Mouse (Mus musculus) fat pad, adult 2 months (tissue): ENCODE data around the gene Hoxc6.

Experiments
- DNase-seq: peaks from one replicate; pipeline ENCODE4 v3.0.0-alpha.2; 2011; ENCODE audit warnings: low read depth, low spot score; ENCODE audit errors: extremely low read depth

Hoxc6 gene

DNA sequence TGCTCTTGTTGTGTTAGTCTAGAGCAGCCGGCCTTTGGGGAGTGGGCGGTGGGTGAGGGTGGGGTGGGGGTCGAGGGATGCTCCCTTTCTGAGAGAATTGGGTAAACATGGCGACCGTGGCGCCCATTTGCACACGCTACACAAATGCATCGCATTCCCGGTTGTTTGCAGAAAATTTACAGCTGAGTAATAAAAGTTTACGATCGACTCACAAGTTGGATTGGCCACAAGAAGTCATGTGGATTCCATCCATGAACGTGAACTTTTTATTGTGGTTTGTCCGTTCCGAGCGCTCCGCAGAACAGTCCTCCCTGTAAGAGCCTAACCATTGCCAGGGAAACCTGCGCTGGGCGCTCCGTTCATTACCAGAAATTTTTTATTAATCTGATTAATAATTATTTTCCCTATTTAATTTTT, at the start of gene Hoxc6:
Gene Hoxc6, plus strand, starts transcription at position 319 of the 417 bp plus-strand sequence.
- DNase-seq = no peak

DNA sequence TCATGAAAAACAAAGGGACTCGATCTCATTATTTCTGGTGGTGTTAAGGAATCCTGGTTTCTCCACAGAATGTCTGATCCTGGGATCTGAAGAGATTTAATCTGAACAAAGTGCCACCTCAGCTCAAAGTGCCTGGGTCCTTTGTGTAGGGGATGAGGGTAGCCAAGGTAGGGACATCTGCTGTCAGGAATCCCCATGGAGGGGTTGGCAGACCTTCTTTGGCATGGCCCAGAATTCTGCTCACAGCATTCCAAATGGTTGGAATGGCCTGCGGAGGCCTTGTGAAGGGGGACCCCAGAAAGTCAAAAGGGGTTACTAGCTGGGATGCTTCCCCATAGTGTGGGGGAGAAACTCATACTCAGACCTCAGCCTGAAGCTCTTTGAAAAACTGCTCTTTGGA, 49.2 kb upstream of the Hoxc6 start:
- DNase-seq = no peak

DNA sequence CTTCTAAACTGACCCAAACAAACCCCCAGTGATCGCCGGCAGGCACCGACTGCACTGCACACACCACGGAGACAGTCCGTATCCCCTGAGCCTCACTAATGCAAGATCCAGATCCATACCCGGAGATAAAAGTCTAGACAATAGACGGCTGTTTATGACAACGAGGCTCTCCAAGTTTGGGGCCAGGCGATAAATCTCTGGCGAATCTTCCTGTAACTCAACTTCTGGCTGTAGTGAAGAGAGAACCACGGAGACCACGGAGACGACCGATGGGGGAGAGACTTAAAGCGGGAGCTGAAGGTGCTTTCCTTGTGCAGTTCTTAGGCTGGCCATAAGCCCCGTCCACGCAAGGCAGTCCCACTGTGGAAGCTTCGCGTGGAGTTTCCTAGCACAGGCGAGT, 48.4 kb upstream of the Hoxc6 start:
- no peak for DNase-seq

DNA sequence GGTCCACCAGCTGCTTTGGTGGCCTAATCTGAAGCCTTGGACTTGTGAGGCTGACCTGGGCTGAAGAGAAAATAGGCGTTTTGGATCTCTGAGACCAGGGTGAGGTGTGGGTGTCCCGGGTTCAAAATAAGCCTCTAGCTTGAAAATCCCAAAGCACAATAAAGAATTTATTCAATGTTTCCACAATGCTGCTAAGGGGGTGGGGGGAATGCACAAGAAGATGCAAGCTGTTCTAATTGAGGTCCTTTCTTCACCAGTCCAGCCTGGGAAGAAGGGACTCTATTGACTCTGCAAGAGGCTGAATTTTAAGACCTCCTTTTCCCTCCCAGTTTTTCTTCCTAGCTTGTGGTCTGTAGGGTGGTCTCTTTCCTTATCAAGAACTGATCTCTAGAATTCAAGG, 47.2 kb upstream of the Hoxc6 start:
- DNase-seq = no peak

DNA sequence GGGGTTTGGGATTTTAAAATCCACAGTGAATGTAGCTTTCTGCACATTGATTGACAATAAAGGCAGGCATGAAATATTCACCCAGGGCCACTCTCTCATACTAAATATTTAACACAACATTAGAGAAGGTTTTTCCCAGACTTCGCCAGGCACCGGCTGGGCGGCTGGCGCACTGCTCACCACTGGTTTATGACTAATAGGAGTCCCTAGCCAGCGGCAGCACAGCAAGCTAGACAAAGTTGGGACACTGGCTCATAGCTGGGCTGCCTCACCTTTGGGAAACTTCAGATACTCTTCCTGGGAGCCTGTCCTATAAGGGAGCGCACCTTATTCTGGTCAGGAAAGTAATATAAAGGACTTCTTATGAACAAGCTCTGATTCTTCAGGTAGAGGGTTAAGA, 44.5 kb upstream of the Hoxc6 start:
- DNase-seq = no peak

DNA sequence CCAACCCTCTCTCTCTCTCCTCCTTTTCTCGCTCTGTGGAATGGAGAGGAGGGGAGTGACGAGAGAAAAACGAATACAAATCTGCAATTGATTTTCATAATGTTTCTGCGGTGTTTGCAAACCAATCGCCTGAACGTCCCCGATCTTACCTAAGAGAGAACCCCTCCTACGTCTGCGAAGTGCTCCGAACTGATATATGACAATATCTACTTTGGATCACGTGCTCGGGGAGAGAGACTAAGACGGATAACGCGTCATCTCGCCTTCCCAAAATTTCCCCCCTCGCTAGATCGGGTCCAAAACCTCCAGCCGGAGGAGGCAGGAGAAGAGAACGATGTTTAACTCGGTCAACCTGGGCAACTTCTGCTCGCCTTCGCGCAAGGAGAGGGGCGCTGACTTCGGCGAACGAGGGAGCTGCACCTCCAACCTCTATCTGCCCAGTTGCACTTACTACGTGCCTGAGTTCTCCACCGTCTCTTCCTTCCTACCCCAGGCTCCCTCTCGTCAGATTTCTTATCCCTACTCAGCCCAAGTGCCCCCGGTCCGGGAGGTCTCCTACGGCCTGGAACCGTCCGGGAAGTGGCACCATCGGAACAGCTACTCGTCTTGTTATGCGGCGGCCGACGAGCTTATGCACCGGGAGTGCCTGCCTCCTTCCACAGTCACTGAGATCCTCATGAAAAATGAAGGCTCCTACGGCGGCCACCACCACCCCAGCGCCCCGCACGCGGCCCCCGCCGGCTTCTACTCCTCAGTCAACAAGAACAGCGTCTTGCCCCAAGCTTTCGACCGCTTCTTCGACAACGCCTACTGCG, 43.7 kb upstream of the Hoxc6 start, which contains the start of gene Hoxc11:
Gene Hoxc11, plus strand, starts transcription at position 236 of the 815 bp plus-strand sequence.
- DNase-seq = no peak

DNA sequence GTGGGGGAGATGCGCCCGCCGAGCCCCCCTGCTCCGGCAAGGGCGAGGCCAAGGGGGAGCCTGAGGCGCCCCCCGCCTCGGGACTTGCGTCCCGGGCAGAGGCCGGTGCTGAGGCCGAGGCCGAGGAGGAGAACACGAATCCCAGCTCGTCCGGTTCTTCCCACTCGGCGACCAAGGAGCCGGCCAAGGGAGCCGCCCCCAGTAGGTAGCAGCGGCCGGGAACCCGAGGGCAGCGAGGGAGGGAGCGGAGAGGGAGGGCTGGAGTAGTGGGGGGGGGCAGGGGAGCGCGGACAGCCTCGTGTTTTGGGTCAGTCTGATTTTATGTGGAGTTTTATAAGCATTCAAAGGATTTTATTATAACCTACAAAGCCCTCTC, 43.1 kb upstream of the Hoxc6 start:
- DNase-seq = no peak

DNA sequence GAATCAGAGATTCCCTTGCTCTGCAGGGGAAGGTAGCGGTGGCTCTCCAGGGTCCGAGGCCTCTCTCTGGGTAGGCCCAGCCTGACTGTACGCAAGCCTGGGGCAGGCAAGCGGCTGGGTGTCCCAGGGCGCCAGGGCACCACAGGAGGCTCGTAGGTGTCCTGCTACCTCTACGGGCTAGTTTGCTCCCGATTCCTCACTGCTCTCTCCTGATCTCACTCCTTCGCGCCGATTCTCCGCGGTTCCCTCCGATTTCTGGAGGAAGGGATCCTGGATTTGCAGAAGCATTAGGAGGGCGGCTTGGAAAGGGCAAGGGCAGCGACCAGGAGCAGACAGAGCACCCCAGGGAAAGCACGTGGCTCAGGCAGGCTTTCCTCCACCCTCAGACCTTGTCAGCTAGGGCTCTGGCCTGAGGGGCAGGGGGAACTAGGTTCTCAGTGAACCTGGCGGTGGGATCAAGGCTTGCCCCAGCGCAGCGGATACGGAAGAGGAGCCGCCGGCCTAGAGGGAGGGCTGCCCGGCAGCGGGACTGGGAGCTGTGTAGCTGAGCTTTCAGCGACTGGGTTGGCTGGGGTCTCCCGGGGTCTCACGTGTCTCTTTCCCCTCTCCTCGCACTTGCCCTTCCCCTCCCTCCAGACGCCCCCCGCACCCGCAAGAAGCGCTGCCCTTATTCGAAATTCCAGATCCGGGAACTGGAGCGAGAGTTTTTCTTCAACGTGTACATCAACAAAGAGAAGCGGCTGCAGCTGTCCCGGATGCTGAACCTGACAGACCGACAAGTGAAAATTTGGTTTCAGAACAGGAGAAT, 42.0 kb upstream of the Hoxc6 start:
- no peak for DNase-seq

DNA sequence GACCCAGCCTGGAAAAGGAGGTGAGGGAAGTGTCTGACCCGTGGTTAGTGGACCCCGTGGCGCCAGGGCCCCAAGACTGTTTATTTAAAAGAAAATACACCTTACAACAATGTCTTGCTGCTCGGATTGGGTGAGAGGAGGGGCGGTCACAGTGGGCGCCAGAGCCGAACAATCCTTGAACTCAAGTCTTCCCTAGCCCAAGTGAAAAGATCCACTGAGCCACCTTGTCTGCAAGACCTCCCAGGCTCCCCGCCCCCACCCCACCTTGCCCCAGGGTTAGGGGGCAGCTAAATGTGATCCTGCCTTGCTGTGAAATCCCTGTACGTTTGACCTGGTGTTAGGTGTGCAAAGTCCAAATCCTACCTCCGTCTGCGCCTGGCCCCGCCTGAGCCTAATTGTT, 41.2 kb upstream of the Hoxc6 start:
- no peak for DNase-seq

DNA sequence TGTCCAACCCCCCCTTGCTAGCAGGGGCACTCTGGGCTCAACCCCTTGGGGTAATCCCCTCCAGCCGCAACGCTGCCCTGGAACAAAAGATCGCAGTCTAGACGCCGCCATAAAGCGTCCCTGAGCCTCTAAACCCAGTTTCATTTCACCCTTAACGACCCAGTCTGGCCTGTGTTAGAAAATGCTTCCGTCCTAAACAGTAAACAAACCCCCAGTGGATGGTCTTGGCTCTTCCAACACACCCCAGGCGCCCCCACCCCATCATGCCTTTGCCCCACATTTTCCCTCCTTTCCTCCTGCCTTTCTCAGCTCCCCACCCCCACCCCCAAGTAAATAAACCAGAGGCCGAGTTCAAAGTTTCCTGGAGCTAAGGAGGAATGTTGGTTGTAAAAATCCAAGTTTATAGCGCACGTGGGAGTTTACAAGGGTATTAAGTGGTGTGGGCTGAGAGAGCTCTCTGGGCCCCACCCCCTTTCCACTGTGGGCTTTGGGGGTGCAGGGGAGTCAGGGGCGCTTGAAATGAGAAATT, 38.3 kb upstream of the Hoxc6 start:
- no peak for DNase-seq

DNA sequence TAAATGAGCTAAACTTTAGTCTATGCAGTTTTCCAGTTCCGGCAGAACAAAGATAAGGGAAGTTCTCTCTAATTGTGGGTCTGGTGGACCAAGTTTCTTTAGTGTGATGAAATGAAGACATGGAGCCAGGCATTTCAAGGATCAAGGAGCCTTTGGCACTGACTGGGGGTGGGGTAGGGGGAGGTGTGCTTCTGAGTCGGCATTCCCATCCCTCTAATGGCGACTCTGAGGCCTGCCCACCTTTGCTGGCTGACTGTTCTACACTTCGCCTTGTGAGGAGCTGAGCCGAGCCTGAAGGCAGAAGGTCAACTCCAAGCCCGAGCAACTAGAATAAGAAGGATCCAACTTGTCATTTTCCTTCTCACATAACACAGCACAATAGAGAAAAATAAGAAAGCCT, 36.3 kb upstream of the Hoxc6 start:
- DNase-seq = no peak

DNA sequence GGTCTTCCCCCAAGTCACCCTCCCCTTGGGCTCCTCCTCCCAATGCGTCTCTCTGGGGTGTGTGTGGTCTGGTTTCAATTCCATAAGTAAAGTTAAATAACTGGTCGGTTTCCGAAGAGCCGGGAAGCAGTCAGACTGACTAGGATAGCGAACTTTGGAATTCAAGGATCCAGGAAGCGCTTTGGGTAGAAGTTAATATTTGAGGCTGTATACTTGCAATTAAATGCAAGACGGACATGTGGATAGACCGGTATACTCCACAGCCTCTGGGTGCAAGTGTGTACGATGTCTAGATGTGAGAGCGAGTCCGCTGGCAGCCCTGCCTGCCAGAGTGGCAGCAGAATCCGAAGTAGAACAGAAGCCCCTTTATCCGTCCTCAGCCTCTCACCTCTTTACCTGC, 35.6 kb upstream of the Hoxc6 start:
- no peak for DNase-seq

DNA sequence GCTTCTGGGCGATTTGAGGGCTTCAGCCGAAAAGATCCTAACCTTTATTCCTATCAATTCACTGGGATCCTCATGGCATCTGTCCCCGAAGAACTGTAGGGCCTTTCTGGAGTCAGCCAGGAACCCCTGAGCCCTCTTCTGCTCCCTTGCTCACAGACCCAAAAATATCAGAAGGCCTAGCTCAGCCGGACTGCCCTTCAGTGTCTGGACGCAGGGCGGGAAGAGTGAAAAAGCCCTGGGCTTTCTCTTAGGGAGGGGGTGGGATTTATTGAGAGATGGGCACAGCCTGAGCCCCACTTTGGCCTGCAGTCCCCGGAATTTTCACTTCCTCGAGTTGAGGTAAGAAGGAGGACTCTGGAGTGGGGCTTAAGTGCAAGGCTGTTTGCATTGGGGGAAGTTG, 34.8 kb upstream of the Hoxc6 start:
- DNase-seq = no peak

DNA sequence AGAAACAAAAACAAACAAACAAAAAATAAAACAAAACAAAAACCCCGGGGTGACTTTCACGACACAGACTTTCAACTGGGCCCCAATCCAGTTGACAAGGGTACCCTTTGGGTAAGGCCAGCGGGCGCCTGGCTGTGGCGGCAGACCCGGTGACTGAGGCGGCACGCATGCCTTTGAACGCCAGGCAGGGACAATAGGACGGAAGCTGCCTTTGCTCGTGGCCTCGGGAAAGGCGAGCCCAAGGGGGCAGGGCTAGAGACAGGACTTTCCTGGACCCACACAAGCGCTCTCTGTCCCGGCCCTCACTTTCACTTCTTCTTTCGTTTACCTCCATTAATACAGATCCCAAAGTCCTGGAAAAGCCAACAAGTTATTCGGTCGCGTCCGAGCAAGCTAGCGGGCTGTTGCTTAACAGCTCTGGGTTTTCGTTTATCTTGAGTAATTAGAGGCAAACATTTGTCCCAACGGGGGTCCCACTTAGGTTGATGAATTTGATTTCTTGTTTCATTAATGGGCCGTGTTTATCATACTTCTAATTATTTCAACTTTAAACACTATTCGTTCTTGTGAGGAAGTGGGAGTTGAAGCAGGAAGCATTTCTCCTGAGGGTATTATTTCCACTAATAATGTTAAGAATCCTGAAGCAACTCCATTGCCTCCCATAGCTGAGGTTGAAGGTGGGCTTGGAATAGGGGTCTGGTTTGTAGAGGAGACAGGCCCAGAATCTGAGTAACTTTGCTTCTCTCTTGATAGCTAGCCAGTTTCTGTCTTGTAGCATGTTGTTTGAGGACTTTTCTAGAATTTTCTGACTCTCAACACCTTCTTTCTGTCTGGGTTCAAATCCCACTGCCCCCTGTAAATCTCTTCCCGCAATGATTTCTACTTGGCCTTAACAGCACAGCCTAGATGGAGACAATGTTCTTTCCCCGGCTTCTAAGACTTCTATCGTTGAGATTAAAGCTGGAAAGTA, 34.1 kb upstream of the Hoxc6 start:
- DNase-seq = no peak

DNA sequence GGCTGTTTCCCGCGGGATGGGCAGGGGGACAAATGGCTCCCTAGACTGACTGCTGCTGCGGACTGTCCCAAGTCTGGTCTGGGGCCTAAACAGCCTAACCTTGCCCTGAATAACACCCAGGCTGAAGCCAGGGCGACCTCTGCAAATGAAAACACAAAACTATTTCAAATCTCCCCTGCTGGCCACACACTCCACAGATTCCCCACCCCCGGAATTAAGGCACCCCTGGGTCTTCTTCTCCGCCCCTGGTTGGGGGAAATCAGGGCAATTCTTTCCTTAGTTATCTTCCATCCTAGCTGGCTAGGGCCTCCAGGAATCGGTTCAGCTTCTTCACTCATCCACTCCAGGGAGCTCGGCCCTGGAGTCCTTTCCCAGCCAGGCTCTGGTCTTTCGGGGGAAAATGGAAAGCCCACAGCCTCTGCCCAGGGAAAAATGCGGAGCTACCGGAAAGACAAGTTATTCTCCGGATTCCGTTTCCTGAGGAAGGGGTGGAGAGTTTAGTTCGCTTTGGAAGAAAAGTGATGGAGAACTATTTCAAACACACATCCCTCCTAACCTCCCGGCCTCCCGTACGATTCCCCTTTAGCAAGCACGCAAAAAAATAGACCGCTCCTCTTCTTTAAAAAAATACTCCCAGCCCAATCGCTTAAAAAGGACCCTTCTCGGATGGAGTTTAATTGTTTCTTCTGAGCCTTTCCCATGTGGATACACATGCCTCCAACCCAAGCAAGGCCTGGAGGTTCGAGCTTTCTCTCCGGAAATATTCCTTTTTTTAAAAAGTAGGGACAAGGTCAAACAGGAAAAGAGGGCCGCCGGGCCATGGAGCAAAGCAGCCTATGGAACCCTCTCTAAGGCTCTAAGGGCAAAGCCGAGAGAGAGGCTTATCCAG, 32.8 kb upstream of the Hoxc6 start:
- no peak for DNase-seq

DNA sequence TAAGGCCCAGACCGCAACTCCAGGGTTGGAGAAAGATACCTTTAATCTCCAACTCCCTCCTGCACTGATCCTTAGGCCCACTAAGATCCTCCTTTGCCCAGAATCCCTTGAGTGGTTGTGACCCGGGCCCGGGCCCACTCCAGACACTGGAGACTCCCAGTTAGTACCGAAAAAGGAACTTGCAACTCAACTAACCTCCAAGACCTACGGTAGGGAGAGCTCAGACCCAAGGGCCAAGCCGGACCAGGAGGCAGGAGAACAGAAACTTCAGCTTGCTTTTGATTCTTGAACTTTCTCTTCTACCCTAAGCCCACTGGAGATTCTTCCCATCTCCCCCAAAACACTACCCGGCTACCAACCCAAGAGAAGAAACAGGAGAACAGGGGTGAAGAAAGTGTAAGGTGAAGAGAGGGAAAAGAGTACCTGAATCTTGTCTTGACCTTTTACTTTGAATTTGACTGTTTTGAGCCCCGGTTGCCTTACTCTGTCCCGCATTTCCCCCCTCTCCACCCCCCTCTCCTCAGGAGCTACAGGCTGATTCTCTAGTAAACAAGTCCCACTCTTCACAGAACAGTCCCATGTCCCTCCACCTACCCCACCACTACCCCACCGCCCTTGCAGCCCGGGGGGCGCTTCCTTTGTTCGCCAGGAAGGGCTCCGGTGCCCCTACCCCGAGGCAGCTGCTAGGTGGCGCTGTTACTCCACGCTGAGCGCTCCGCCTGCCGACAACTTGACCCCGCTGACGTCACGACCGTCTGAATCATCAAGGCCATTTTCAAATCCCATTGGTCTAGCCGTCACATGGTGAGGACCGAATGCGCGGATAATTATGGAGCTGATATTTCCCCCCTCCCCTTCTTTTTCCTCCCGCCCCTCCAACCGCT, 31.9 kb upstream of the Hoxc6 start:
- DNase-seq = no peak

DNA sequence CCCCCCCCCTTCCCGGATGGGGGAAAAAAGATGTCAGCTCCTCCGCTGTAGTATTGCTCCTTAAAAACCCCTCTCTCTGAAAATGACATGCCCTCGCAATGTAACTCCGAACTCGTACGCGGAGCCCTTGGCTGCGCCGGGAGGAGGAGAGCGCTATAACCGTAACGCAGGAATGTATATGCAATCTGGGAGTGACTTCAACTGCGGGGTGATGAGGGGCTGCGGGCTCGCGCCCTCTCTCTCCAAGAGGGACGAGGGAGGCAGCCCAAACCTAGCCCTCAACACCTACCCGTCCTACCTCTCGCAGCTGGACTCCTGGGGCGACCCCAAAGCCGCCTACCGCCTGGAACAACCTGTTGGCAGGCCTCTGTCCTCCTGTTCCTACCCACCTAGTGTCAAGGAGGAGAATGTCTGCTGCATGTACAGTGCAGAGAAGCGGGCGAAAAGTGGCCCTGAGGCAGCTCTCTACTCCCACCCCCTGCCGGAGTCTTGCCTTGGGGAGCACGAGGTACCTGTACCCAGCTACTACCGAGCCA, 31.2 kb upstream of the Hoxc6 start, which contains the start of gene Hoxc10:
Gene Hoxc10, plus strand, starts transcription at position 21 of the 536 bp plus-strand sequence.
- DNase-seq = no peak

DNA sequence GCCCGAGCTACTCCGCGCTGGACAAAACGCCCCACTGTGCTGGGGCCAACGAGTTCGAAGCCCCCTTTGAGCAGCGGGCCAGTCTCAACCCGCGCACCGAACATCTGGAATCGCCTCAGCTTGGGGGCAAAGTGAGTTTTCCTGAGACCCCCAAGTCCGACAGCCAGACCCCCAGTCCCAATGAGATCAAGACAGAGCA, 30.8 kb upstream of the Hoxc6 start, which contains the start of gene Hoxc5:
Gene Hoxc5, plus strand, starts transcription at position 132 of the 199 bp plus-strand sequence.
- DNase-seq = no peak
